Mouse (Mus musculus) limb, embryonic 11.5 days (tissue): Measurements from ENCODE around the gene Gm5431. TPM values are rescaled to one million over a fixed set of nuclear protein-coding genes. Genes with fewer than 3 reads are reported as not detected.

ENCODE experiments used
- ATAC-seq: fragments of 200-750 bp; cut with Nextera tagmentation; 2 replicates; pipeline ENCODE4 v1.8.0; 2017; ENCODE audit warnings: low read depth; ENCODE audit not compliant: insufficient number of reproducible peaks, low FRiP score, low TSS enrichment
- DNase-seq: peaks from one replicate; pipeline ENCODE4 v3.0.0-alpha.2; 2015; ENCODE audit warnings: low spot score
- H3K27ac ChIP-seq: fragments of 300-500 bp; sonication (generic); replicated peaks from 2 replicates; pipeline ENCODE4 v1.5.1; 2014; ENCODE audit warnings: low read depth, mild to moderate bottlenecking, low read length
- H3K27me3 ChIP-seq: fragments of 300-500 bp; sonication (generic); 2 replicates; pipeline ENCODE4 v1.6.1; 2014; ENCODE audit warnings: mild to moderate bottlenecking, low read length, mixed read lengths; ENCODE audit not compliant: control insufficient read depth, insufficient read depth
- H3K36me3 ChIP-seq: fragments of 300-500 bp; sonication (generic); 2 replicates; pipeline ENCODE4 v1.6.1; 2014; ENCODE audit warnings: mild to moderate bottlenecking, low read length, moderate library complexity, mixed read lengths; ENCODE audit not compliant: control insufficient read depth, insufficient read depth
- H3K4me1 ChIP-seq: fragments of 300-500 bp; sonication (generic); 2 replicates; pipeline ENCODE4 v1.6.1; 2014; ENCODE audit warnings: low read length, mixed read lengths; ENCODE audit not compliant: control insufficient read depth, insufficient read depth
- H3K4me2 ChIP-seq: fragments of 300-500 bp; sonication (generic); 2 replicates; pipeline ENCODE4 v1.6.1; 2014; ENCODE audit warnings: low read depth, mild to moderate bottlenecking, moderate library complexity; ENCODE audit not compliant: severe bottlenecking
- H3K4me3 ChIP-seq: fragments of 300-500 bp; sonication (generic); 2 replicates; pipeline ENCODE4 v1.5.1; 2014; ENCODE audit warnings: low read depth, low read length
- H3K9ac ChIP-seq: fragments of 300-500 bp; sonication (generic); 2 replicates; pipeline ENCODE4 v1.6.1; 2014; ENCODE audit warnings: mild to moderate bottlenecking, low read length
- H3K9me3 ChIP-seq: fragments of 300-500 bp; sonication (generic); 2 replicates; pipeline ENCODE4 v1.6.1; 2016; ENCODE audit warnings: low read length; ENCODE audit not compliant: control insufficient read depth
- WGBS: fragments of 180-500 bp; shearing (Covaris S2); extraction: QIAGEN DNeasy Blood & Tissue Kit; methylation state at CpG from one replicate; pipeline ENCODE4 v1.1.7; 2014; 5-methylcytosine and 5-hydroxymethylcytosine counted together
- polyA plus RNA-seq: library from polyadenylated mRNA; unstranded; fragments of >200 nt; fragmentation: Nextera tagmentation; extraction: Ambion mirVana; gene quantifications from 2 replicates; pipeline ENCODE4 v1.2.1, GENCODE M21; 2014

Gm5431 gene
- polyA plus RNA-seq, 1 experiment from 2014 or later = not detected

DNA sequence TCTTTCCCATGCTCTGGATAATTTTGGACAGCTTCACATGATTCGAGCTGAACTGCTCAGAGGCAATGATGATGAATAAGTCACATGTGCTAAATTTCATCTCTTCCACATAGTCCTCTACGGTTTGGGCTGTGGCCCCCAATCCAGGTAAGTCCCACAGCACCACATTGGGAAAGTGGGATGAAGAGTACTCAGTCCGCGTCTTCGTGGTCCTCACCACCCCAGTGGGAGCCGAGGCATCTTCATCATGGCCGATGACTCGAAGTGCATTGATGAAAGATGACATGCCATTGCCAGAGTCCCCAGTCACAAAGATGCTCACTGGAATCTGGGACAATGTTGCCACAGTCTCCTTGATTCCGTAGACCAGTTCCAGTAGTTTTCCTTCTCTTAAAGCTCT, 35.5 kb downstream of the Gm5431 start:
- WGBS = 92% methylated on average over 9 of the region's 9 CpGs
- Histone ChIP-seq H3K9ac (no peak overlapping the region), H3K36me3 (no peaks in the 10 kb centered on the region), H3K4me2 (no peak overlapping the region), H3K4me3 (no peak overlapping the region), H3K9me3 (no peaks in the 10 kb centered on the region), H3K27ac (no peak overlapping the region), H3K4me1 (no peaks in the 10 kb centered on the region), H3K27me3 (no peaks in the 10 kb centered on the region)
- DNase-seq = no peak
- ATAC-seq = no peak

DNA sequence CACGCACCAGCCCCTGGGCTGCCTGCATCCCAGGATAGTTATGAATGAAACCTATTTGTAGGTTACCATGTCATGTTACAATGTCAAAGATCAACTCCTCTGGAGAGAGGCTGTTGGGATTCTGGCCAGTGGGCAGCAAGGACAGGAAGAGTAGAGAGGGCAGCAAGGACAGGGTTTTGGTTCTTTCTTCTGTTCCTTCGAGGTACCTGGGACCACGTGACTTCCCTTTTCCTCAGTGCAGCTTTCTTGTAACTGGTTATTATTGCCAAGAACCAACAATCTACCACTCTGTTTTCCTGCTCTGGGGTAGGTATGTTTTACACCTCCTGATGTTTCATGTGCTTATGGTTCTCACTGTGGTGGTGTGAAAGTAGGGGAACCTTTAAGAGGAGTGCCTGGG, 38.2 kb downstream of the Gm5431 start:
- H3K4me1 ChIP-seq = no peaks in the 10 kb centered on the region
- no peaks in the 10 kb centered on the region for H3K36me3 ChIP-seq
- no peak overlapping the region for H3K4me2 ChIP-seq
- H3K9me3 ChIP-seq = no peaks in the 10 kb centered on the region
- H3K9ac ChIP-seq = no peak overlapping the region
- no peak overlapping the region for H3K4me3 ChIP-seq
- DNase-seq (no peak), ATAC-seq (no peak)
- 85% methylated on average over 3 of the region's 3 CpGs for WGBS
- H3K27ac ChIP-seq = no peak overlapping the region
- 0 out of 2 replicates have a peak, but pooled peaks cover 2% of the 10 kb centered on the region for H3K27me3 ChIP-seq

- ATAC-seq (no peak), DNase-seq (no peak)
- Histone ChIP-seq H3K36me3 (no peaks in the 10 kb centered on the region), H3K9ac (no peak overlapping the region), H3K27ac (no peak overlapping the region), H3K4me2 (no peak overlapping the region), H3K4me3 (no peak overlapping the region), H3K9me3 (no peaks in the 10 kb centered on the region), H3K4me1 (0 out of 2 replicates have a peak, but pooled peaks cover 3% of the 10 kb centered on the region), H3K27me3 (0 out of 2 replicates have a peak, but pooled peaks cover 6% of the 10 kb centered on the region)
- 87% methylated on average over 1 of the region's 1 CpGs for WGBS
Observed at GRCm38 (mm10) chr11:48862784-48863319, 39.2 kb downstream of the Gm5431 start.

- WGBS = 1% methylated on average over 6 of the region's 6 CpGs
- no peak overlapping the region for H3K4me2 ChIP-seq
- peak; percentile 65 for DNase-seq
Observed at GRCm38 (mm10) chr11:48859014-48859413, 43.0 kb downstream of the Gm5431 start.

DNA sequence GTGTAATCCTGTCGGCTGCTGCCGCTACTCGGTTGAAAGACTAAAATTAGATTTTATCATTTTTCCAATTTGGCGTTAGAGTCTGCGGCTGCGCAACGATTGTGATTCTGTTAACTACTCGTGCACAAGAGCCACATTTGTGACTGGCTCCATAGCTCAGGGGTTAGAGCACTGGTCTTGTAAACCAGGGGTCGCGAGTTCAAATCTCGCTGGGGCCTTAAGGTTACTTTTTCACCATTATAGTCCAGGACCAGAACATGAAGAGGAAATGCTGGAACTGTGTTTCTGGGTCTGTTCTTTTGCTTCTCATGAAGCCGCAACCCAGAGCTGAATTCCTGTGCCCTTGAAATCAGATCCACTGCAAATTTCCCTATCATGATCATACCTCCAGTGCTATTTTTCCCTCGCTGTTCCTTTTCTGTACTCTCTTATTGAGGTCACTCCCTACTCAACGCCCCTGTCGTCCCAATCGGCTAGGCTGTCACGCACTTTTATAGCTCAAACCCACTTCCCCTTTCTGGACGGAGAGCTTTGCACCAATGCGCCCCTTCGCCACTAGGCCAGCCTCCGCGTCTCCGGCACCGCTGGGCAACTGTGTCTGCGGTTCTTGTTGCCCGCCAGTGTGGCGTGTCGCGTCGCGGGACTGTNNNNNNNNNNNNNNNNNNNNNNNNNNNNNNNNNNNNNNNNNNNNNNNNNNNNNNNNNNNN, 48.4 kb downstream of the Gm5431 start:
- peak; percentile 76; the same call in 1 of the 2 replicates for ATAC-seq
- Histone ChIP-seq H3K9me3 (no peaks in the 10 kb centered on the region), H3K4me2 (peak overlapping the region; percentile 92), H3K4me1 (0 out of 2 replicates have a peak, but pooled peaks cover 7% of the 10 kb centered on the region), H3K9ac (0 out of 2 replicates have a peak overlapping the region, but pooled peaks have one; percentile 28), H3K36me3 (no peaks in the 10 kb centered on the region), H3K27ac (no peak overlapping the region), H3K4me3 (peak overlapping the region; percentile 56), H3K27me3 (0 out of 2 replicates have a peak, but pooled peaks cover 4% of the 10 kb centered on the region)
- peak; percentile 91 for DNase-seq
- WGBS = under 1% methylated on average over 31 of the region's 31 CpGs

More at GRCm38 (mm10) chr11:48859014-48859413, 43.0 kb downstream of the Gm5431 start:
- Histone ChIP-seq H3K4me3 (no peak overlapping the region), H3K27me3 (0 out of 2 replicates have a peak, but pooled peaks cover 6% of the 10 kb centered on the region), H3K4me1 (0 out of 2 replicates have a peak, but pooled peaks cover 3% of the 10 kb centered on the region), H3K9ac (no peak overlapping the region), H3K36me3 (no peaks in the 10 kb centered on the region), H3K27ac (no peak overlapping the region), H3K9me3 (no peaks in the 10 kb centered on the region)
- no peak for ATAC-seq

DNA sequence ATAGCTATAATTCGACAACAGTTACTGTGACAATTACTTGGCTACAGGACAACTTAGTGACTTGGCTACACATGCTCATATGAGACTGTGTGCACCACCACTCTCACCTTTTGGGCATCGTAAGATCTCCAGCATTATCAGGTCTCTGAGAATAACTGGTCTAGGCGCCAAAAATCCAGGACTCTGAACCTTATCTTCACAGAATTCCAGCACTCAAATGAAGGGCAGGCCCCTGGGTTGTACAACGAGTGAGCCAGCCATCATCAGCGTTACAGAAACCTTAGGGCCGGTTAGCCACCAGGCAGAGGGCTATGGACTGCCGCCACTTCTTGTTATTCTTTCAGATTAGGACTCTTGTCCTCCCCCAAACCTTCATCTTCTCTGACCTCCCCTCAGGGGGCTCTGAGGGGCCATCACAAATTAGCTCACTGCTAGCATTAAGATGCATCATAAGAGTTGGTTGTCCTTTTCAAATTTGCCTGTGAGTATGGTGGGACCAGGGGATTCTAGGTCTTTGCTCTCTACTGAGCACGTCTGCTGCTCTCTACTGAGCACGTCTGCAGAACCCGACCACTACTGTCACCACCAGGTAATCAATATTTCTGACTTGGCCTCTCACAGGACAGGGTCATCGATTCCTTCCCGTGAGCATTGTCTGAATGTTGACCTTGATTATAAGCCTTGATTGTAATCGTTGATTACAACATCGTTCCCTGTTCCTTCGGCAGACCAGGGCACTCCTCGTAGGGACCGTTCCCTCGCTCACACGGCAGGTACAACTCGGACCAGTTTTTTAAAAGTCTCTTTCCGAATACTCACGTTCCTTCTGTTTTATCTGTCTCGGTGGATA, 49.2 kb downstream of the Gm5431 start:
- WGBS = 8% methylated on average over 23 of the region's 23 CpGs
- no peak for ATAC-seq
- Histone ChIP-seq H3K4me2 (peak overlapping the region; percentile 92), H3K4me3 (peak overlapping the region; percentile 56), H3K4me1 (0 out of 2 replicates have a peak, but pooled peaks cover 4% of the 10 kb centered on the region), H3K9me3 (no peaks in the 10 kb centered on the region), H3K27ac (no peak overlapping the region), H3K36me3 (no peaks in the 10 kb centered on the region), H3K27me3 (no peaks in the 10 kb centered on the region), H3K9ac (peak overlapping the region; percentile 43)
- no peak for DNase-seq

DNA sequence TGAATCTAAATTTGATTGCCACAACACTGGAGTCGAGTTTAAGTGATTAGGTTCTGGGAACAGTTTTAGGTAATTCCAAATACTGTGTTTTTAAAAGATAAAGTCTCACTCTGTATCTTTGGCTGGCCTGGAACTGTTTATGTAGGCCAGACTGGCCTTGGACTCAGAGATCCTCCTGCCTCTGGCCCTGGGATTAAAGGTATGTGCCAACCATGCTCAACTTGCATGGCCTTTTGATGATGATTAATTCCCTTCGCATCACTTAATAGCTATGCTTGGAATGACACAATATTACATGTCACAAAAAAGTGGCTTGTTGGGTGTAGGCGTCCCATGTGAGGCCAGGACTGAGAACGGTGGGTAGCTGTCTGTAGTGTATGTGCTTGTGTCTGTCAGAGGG, 49.8 kb downstream of the Gm5431 start:
- 83% methylated on average over 4 of the region's 4 CpGs for WGBS
- H3K4me2 ChIP-seq = no peak overlapping the region; the same call in 1 of the 2 replicates
- DNase-seq (no peak), ATAC-seq (no peak)
- no peaks in the 10 kb centered on the region for H3K9me3 ChIP-seq
- H3K27ac ChIP-seq = no peak overlapping the region
- no peaks in the 10 kb centered on the region for H3K36me3 ChIP-seq
- no peaks in the 10 kb centered on the region for H3K27me3 ChIP-seq
- H3K4me3 ChIP-seq = no peak overlapping the region
- H3K4me1 ChIP-seq = 0 out of 2 replicates have a peak, but pooled peaks cover 4% of the 10 kb centered on the region
- no peak overlapping the region for H3K9ac ChIP-seq
